Mouse (Mus musculus): ENCODE data around the gene Ces1e. TPM values are rescaled to one million over a fixed set of nuclear protein-coding genes. Genes with fewer than 3 reads are reported as not detected.

Ces1e gene
- polyA plus RNA-seq, 1 experiment, result not detected

DNA sequence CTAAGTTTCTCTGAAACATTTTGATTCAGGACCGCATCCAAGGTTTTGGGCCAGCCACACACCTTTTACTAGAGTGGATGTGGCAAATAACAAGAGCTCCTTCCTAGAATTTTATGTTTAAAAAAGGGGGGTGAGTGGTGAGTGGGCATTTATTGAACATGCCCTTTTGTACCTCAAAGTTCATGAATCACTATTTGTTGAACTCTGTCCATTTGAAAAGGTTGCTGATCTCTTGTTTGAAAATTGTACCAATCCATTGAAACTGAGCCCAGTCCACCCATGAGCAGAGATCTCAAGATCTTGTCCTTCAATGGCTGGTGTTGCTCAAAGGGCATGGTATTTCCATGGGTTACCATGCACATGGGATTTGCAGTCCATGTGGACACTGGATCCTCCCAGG lies 66.1 kb downstream of the Ces1e start:
- Histone ChIP-seq H3K4me1 (ENCODE audit: control insufficient read depth, insufficient read depth, low read length) (no peaks in the 10 kb centered on the region), H3K4me3 (replicated peaks; ENCODE audit: control insufficient read depth, low read depth, low read length) (no peak overlapping the region), H3K27ac (ENCODE audit: control insufficient read depth, insufficient read depth, low read depth, low read length, poor library complexity) (no peak overlapping the region)
- WGBS, result 75% methylated on average over 1 of the region's 1 CpGs
- no peak for TF ChIP-seq CTCF (IDR thresholded peaks at IDR 0.05; ENCODE audit: control insufficient read depth, insufficient read depth, low read length)
- TF ChIP-seq POLR2A (IDR thresholded peaks at IDR 0.05; ENCODE audit: borderline replicate concordance, control insufficient read depth, low read depth, low read length), result no peak

DNA sequence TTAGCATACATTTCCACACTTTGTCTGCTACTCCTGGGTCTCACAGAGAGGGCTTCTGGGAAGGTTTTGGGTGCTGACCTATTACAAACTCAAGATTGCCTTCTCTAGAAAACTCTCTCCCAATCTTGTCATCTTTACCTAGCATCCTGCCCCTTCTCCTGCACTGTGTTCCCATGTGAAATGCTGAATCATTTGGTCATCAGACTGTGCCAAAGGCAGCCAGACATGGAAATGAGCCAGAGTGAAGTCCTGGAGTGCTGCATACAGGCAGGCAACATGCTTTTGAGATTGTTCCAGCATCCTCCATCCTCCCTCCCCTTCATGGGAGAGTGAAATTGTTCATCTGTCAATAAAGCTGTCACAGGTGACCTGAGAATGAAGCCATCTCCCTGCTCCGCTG lies 78.0 kb downstream of the Ces1e start:
- Histone ChIP-seq H3K27ac (ENCODE audit: control insufficient read depth, insufficient read depth, low read depth, low read length, poor library complexity) (no peak overlapping the region), H3K4me1 (ENCODE audit: control insufficient read depth, insufficient read depth, low read length) (no peaks in the 10 kb centered on the region), H3K4me3 (replicated peaks; ENCODE audit: control insufficient read depth, low read depth, low read length) (no peak overlapping the region)
- TF ChIP-seq CTCF (IDR thresholded peaks at IDR 0.05; ENCODE audit: control insufficient read depth, insufficient read depth, low read length) (no peak), POLR2A (IDR thresholded peaks at IDR 0.05; ENCODE audit: borderline replicate concordance, control insufficient read depth, low read depth, low read length) (no peak)
- 85% methylated on average over 1 of the region's 1 CpGs for WGBS

Other genes with a start within 250 kb of the Ces1e start
- not detected in 2 replicates for gene Ces1a, start 181.4 kb downstream of the Ces1e start, polyA plus RNA-seq (2011; ENCODE audit: insufficient read depth, insufficient read length, low replicate concordance, missing spikeins)
- 0.77 TPM in 1 of 2 replicates, not detected in the other for gene Ces1b, start 149.6 kb downstream of the Ces1e start, polyA plus RNA-seq (2011; ENCODE audit: insufficient read depth, insufficient read length, low replicate concordance, missing spikeins)
- 1.8 and 8.6 TPM in 2 replicates for gene Ces1c, start 98.3 kb downstream of the Ces1e start, polyA plus RNA-seq (2011; ENCODE audit: insufficient read depth, insufficient read length, low replicate concordance, missing spikeins)
- 7.8 TPM in 1 of 2 replicates, not detected in the other for gene Ces1d, start 31.8 kb downstream of the Ces1e start, polyA plus RNA-seq (2011; ENCODE audit: insufficient read depth, insufficient read length, low replicate concordance, missing spikeins)
- 1.8 and 2.4 TPM in 2 replicates for gene Ces1f, start 50.1 kb upstream of the Ces1e start, polyA plus RNA-seq (2011; ENCODE audit: insufficient read depth, insufficient read length, low replicate concordance, missing spikeins)
- 0.62 TPM in 1 of 2 replicates, not detected in the other for gene Ces1g, start 107.7 kb upstream of the Ces1e start, polyA plus RNA-seq (2011; ENCODE audit: insufficient read depth, insufficient read length, low replicate concordance, missing spikeins)
- gene Ces1h, start 150.1 kb upstream of the Ces1e start, polyA plus RNA-seq (2011; ENCODE audit: insufficient read depth, insufficient read length, low replicate concordance, missing spikeins), result not detected in 2 replicates